Mouse (Mus musculus) embryo, embryonic 11.5 days (tissue): ENCODE data around the gene Mlh3.
"Not testable (repeated sequence)": the region's sequence is repeated elsewhere in the genome, so short reads cannot be mapped to it uniquely, and the experiment has no call there.

ENCODE experiments used
- DNase-seq: peaks from one replicate; pipeline ENCODE4 v3.0.0-alpha.2; 2012; ENCODE audit warnings: low read depth, low spot score

Gene Mlh3

DNA sequence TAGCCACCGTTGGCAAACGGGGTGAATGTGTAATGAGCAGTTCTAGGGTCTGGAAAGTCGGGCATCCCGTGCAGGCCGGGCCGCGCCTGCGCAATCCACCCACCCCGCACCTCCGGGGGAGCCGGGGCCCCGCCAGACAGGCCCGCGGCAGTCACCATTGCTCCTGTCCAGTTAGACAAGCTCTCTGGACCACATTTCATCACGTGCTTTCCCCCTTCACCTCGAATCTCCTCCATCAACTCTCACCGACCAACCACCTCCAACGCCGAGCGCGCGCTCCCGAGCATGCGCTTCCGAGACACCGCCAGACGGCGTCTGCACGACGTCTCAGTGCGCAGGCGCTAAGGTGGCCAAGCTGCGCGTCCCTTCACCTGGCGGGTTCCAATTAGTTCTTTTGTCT lies at the start of gene Mlh3:
Gene Mlh3, minus strand, starts transcription at position 281 of the 400 bp plus-strand sequence.
- DNase-seq = peak; percentile 80

- no peak for DNase-seq
Measured at GRCm38 (mm10) chr12:85308651-85309050, 38.3 kb upstream of the Mlh3 start.

DNA sequence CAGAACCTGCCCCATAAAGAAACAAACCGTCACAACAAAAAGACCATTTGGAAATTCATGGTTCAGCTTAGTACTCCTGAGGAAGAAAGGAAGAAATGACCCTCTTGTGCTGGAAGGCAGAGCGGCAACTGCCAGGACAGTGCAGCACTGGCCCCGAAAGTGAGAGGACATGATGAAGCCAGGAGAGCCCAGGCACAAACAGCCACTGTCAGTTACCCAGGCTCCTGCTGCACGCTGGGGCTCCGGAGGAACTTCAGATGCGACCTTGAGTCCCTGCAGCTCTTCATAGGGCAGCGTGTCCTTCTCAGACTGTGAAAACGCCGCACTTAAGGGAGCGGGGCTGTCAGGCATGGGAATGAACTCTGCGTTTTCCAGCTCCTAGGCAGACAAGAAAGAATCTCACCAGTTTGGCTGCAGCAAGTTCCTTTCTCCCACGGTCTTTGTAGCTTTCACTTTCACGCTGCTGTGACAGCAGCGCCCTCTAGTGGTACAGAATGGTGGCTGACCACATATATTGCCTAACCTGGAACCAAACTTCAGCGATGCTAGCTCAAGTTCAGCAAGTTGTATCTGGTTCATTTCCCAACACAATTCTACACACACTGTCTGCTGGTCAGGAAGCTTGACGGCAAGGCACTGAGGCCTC lies 35.0 kb upstream of the Mlh3 start:
- peak; percentile 83 for DNase-seq

- no peak for DNase-seq
Measured at GRCm38 (mm10) chr12:85304725-85305124, 34.3 kb upstream of the Mlh3 start.

GRCm38 (mm10) chr12:85303256-85303655 lies 32.9 kb upstream of the Mlh3 start:
- DNase-seq = no peak

- DNase-seq = no peak
Measured at GRCm38 (mm10) chr12:85298835-85299180, 28.4 kb upstream of the Mlh3 start.

- DNase-seq = no peak
Measured at GRCm38 (mm10) chr12:85298127-85298834, 27.9 kb upstream of the Mlh3 start.

DNA sequence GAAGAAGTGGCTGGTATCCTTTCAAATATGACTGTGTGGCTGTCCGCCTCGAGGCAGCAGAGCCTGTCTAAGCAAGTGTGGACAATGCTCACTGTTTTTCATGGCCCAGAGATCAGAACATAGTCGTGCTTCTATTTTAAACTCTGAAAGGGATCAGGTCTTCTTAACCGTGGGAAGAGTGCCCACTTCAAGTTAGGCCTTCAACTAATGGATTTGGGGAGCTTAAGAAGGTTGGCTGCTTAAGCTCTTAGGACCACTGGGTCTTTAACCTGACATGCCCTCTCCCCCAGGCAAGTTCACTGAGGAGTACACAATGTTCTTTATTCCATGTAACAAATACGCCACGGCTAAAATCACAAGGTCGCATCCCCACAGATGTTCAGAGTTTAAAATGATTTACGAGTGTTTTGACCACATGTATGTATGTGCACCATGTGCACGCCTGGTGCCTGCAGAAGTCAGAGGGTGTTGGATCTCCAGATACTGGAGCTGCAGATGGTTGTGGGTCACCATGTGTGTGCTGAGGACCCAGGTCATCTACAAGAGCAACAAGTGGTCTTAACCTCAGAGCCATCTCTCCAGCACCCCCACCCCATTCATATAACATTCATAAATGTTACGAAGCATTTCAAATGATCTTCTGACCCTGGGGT lies 27.1 kb upstream of the Mlh3 start:
- no peak for DNase-seq

GRCm38 (mm10) chr12:85296915-85297314 lies 26.5 kb upstream of the Mlh3 start:
- no peak for DNase-seq

- no peak for DNase-seq
Measured at GRCm38 (mm10) chr12:85295506-85295905, 25.1 kb upstream of the Mlh3 start.

- DNase-seq = no peak
Measured at GRCm38 (mm10) chr12:85292906-85293305, 22.5 kb upstream of the Mlh3 start.

DNA sequence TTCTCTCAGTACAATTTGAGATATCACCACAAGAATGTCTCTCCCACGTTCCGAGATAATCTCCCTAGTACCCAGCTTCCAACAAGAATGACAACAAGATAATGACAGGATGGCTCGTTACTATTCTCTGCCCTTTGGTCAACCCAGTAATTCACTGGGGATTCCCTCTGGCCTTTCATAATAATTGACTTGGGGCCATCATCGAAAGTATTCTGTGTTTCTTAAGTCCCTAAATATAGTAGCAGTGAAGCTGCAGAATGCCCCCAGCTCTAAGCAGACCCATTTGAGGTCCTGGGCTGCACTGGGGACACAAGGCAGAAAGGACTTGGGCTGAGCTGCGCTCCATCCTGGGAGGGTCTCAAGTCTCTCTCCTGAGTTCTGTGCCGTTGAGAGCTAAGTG lies 21.9 kb upstream of the Mlh3 start:
- no peak for DNase-seq

DNA sequence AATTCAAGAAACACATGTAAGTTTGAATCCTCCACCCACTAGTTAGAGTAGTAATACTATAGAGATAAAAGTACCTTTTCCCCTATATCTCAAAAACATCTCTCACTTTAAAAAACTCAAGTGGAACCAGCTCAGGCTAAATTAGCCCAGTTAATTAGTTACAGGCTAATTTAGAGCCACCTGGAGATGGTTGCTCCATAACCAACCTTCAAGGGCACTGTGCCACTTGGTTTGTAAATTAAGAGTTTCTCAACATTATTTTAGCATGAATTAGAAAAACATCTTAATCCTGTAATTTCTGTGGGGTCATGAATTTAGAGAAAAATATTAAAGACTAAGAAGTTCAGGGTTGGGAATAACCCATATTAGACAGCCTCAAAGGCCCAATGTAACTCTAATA lies 21.1 kb upstream of the Mlh3 start:
- DNase-seq = no peak

GRCm38 (mm10) chr12:85290633-85291032 lies 20.2 kb upstream of the Mlh3 start:
- DNase-seq = no peak

GRCm38 (mm10) chr12:85289157-85290000 lies 19.0 kb upstream of the Mlh3 start:
- no peak for DNase-seq

DNA sequence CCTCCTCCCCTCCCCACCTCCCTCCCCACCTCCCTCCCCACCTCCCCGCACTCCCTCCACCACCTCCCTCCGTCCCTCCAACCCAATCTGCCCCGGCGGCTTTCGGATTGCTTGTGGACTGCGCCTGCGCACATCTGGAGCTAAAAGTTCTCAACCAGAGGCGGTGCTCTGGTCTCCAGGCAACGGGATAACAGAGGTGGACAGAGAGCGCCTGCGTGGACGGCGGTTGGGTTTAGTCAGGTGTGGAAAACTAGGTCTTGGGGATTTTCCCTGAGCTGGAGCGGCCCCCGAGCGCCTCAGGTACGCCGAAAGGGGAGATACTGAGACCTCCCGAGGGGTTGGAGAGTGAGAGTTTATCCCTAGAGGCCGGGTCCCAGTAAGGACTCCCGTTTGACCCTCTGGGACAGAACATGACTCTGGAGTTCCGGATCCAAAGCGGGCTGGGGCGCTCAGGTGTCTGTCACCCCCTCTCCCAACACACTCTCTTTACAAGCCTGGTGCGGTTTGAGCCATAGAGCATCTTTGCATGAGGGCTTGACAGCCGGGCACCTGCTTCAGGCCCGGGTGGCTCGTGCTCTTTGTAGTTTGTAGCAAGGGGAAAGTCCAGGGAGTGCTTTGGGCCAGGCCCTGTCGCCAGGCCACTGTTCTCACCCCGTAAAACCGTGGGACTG lies 18.2 kb upstream of the Mlh3 start, which contains the start of gene Zc2hc1c:
Gene Zc2hc1c, plus strand, starts transcription at position 106 of the 671 bp plus-strand sequence.
- DNase-seq = peak; percentile 89

- DNase-seq = no peak
Measured at GRCm38 (mm10) chr12:85287809-85288485, 17.5 kb upstream of the Mlh3 start, which contains the start of gene Acyp1. TSS of gene Acyp1 (minus strand) at chr12:85288438.

- no peak for DNase-seq
Measured at GRCm38 (mm10) chr12:85286941-85287340, 16.5 kb upstream of the Mlh3 start.

GRCm38 (mm10) chr12:85284996-85285395 lies 14.6 kb upstream of the Mlh3 start:
- DNase-seq = no peak

- no peak for DNase-seq
Measured at GRCm38 (mm10) chr12:85284331-85284730, 13.9 kb upstream of the Mlh3 start.

DNA sequence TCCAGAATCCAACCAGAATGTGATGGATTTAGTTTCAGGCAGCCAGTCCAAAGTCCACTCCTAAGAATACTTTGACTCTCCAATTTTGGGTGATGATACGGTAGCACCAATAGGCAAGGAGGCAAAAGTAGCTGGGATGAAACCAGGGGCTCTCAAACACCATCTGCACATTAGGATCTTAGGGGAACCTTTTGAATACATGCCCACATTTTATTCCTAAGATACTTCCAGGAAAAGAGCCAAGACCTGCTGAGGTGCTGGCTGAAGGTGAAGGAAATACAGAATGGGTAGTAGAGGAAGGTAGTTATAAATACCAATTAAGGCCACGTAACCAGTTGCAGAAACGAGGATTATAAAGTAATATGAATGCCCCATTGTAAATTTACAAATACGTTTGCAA lies 11.4 kb upstream of the Mlh3 start:
- not testable (repeated sequence) for DNase-seq
